Mouse (Mus musculus) gastrocnemius, adult 2 months (tissue): ENCODE measurements around the gene Ugt1a1. TPM values are rescaled to one million over a fixed set of nuclear protein-coding genes. Genes with fewer than 3 reads are reported as not detected.
A peak's percentile ranks its signal among the peaks of the same experiment; 100 is the strongest.

Source experiments
- DNase-seq: peaks from one replicate; pipeline ENCODE4 v3.0.0; 2022
- H3K27ac ChIP-seq: fragments of 200-600 bp; 2 replicates; pipeline ENCODE4 v1.8.1; 2022; ENCODE audit warnings: mild to moderate bottlenecking
- H3K4me3 ChIP-seq: fragments of 200-600 bp; 2 replicates; pipeline ENCODE4 v1.8.1; 2022; ENCODE audit warnings: mild to moderate bottlenecking, moderate library complexity
- CTCF ChIP-seq: fragments of 200-600 bp; IDR thresholded peaks from 2 replicates; pipeline ENCODE4 v1.8.1; 2022; ENCODE audit warnings: antibody characterized with exemption, mild to moderate bottlenecking, moderate library complexity
- intact Hi-C: fragments of 180-260 bp; cut with DNase I; formaldehyde crosslinking; loops from one replicate; pipeline ENCODE4 v1.15.1; 2025
- total RNA-seq, 2 experiments: library from RNA; stranded (reverse); gene quantifications; 2 replicates each; pipeline ENCODE4 v1.2.3; 2021

Ugt1a1 gene
- total RNA-seq, 2 experiments from 2014 or later, result not detected

GRCm38 (mm10) chr1:88232664-88233380 is 21.1 kb downstream of the Ugt1a1 start:
- DNase-seq, result no peak
- no peak overlapping the region for H3K27ac ChIP-seq
- no peak for TF ChIP-seq CTCF
- intact Hi-C loops, result no loop called here
- no peak overlapping the region for H3K4me3 ChIP-seq

- intact Hi-C loops, result no loop called here
- Histone ChIP-seq H3K27ac (no peak overlapping the region), H3K4me3 (no peak overlapping the region)
- no peak for TF ChIP-seq CTCF
- peak; percentile 47 for DNase-seq
These were observed 21.9 kb downstream of the Ugt1a1 start for GRCm38 (mm10) chr1:88233421-88234247.

GRCm38 (mm10) chr1:88234248-88234610 is 22.5 kb downstream of the Ugt1a1 start:
- intact Hi-C loops, result no loop called here
- Histone ChIP-seq H3K27ac (no peak overlapping the region), H3K4me3 (no peak overlapping the region)
- DNase-seq, result no peak
- no peak for TF ChIP-seq CTCF

GRCm38 (mm10) chr1:88234646-88235045 is 22.9 kb downstream of the Ugt1a1 start:
- H3K27ac ChIP-seq, result no peak overlapping the region
- DNase-seq, result peak; percentile 27
- intact Hi-C loops, result no loop called here
- H3K4me3 ChIP-seq, result no peak overlapping the region
- no peak for TF ChIP-seq CTCF

- H3K4me3 ChIP-seq, result no peak overlapping the region
- TF ChIP-seq CTCF, result no peak
- intact Hi-C loops, result no loop called here
- peak; percentile 36 for DNase-seq
- no peak overlapping the region for H3K27ac ChIP-seq
These were observed 23.5 kb downstream of the Ugt1a1 start for GRCm38 (mm10) chr1:88235046-88235893.

- Histone ChIP-seq H3K4me3 (no peak overlapping the region), H3K27ac (no peak overlapping the region)
- intact Hi-C loops, result no loop called here
- TF ChIP-seq CTCF, result no peak
- DNase-seq, result peak; percentile 8
These were observed 24.2 kb downstream of the Ugt1a1 start for GRCm38 (mm10) chr1:88235894-88236415.

- DNase-seq, result peak; percentile 19
- no peak overlapping the region for H3K27ac ChIP-seq
- H3K4me3 ChIP-seq, result no peak overlapping the region
- TF ChIP-seq CTCF, result no peak
- intact Hi-C loops, result no loop called here
These were observed 25.6 kb downstream of the Ugt1a1 start for GRCm38 (mm10) chr1:88237311-88237710.

- DNase-seq, result no peak
- intact Hi-C loops, result no loop called here
- no peak overlapping the region for H3K4me3 ChIP-seq
- H3K27ac ChIP-seq, result no peak overlapping the region
- no peak for TF ChIP-seq CTCF
These were observed 27.0 kb downstream of the Ugt1a1 start for GRCm38 (mm10) chr1:88238771-88239170.

GRCm38 (mm10) chr1:88240072-88240471 is 28.3 kb downstream of the Ugt1a1 start:
- Histone ChIP-seq H3K4me3 (no peak overlapping the region), H3K27ac (no peak overlapping the region)
- intact Hi-C loops, result no loop called here
- no peak for DNase-seq
- TF ChIP-seq CTCF, result no peak

GRCm38 (mm10) chr1:88240579-88240978 is 28.8 kb downstream of the Ugt1a1 start:
- intact Hi-C loops, result no loop called here
- H3K27ac ChIP-seq, result no peak overlapping the region
- no peak for TF ChIP-seq CTCF
- no peak for DNase-seq
- no peak overlapping the region for H3K4me3 ChIP-seq

- intact Hi-C loops, result no loop called here
- TF ChIP-seq CTCF, result no peak
- Histone ChIP-seq H3K4me3 (no peak overlapping the region), H3K27ac (no peak overlapping the region)
- DNase-seq, result no peak
These were observed 32.1 kb downstream of the Ugt1a1 start for GRCm38 (mm10) chr1:88243861-88244260.

GRCm38 (mm10) chr1:88245881-88246280 is 34.1 kb downstream of the Ugt1a1 start:
- no peak for DNase-seq
- Histone ChIP-seq H3K4me3 (no peak overlapping the region), H3K27ac (no peak overlapping the region)
- intact Hi-C loops, result no loop called here
- TF ChIP-seq CTCF, result no peak
